ENCODE assay signal across 16 mouse cellular contexts in genomic region chr5:142912739-142913138, GRCm38 (mm10). TPM values are rescaled to one million over a fixed set of nuclear protein-coding genes. Genes with fewer than 3 reads are reported as not detected.
DNase-seq lines count a peak whose midpoint lies in the region; ATAC-seq and TF ChIP-seq lines count a peak whose summit lies in the region.
"Had no signal": no experiment of that assay in that cellular context is flagged by ENCODE, and none has a peak within 500 bp of the region (broad histone marks: within the 10 kb centered on the region; RNA-seq: fewer than 3 reads in every experiment).

No protein-coding gene starts in this region.

- H3K27ac ChIP-seq in lung, postnatal 0 days (ENCODE audit: low read length) = no peak overlapping the region
- peak overlapping the region; percentile 72 for H3K27ac ChIP-seq in liver, postnatal 0 days (ENCODE audit: low read depth)
- no peak overlapping the region for H3K27ac ChIP-seq in cerebellum, adult 2 months (ENCODE audit: insufficient read depth, low read length)
- H3K27ac ChIP-seq: heart, embryonic 13.5 days; neural tube, embryonic 15.5 days had no signal

- no peak for TF ChIP-seq CTCF in lung, postnatal 0 days (IDR thresholded peaks at IDR 0.05)
- no peak for TF ChIP-seq CTCF in liver, postnatal 0 days (IDR thresholded peaks at IDR 0.05; ENCODE audit: low read depth)
- TF ChIP-seq CTCF in cerebellum, adult 2 months (IDR thresholded peaks at IDR 0.05; ENCODE audit: borderline replicate concordance, insufficient read depth, low read depth, low read length) = no peak

- no peaks in the 10 kb centered on the region for H3K36me3 ChIP-seq in lung, postnatal 0 days (ENCODE audit: insufficient read depth, low read length)
- H3K36me3 ChIP-seq in liver, postnatal 0 days (replicated peaks; ENCODE audit: insufficient read depth, low read length) = no peaks in the 10 kb centered on the region
- H3K36me3 ChIP-seq in splenic B cell, adult 2 months (ENCODE audit: control insufficient read depth, insufficient read depth, low read length, poor library complexity, severe bottlenecking) = no peaks in the 10 kb centered on the region
- H3K36me3 ChIP-seq: heart, embryonic 13.5 days; neural tube, embryonic 15.5 days had no signal

- no peak for ATAC-seq in lung, postnatal 0 days
- peak; percentile 15; the same call in 1 of the 2 replicates for ATAC-seq in common myeloid progenitor, adult 5-6 weeks (replicated peaks; ENCODE audit: low read depth, poor library complexity, severe bottlenecking)
- ATAC-seq in liver, postnatal 0 days = no peak
- ATAC-seq: activated CD4-positive, CD25-positive, alpha-beta regulatory T cell, adult 4 months; inflammation-experienced regulatory T-cells, adult 6 months; Patski had no signal

- no peaks in the 10 kb centered on the region for H3K9me3 ChIP-seq in lung, postnatal 0 days (ENCODE audit: low read length)
- no peaks in the 10 kb centered on the region for H3K9me3 ChIP-seq in liver, postnatal 0 days (ENCODE audit: low read length)
- H3K9me3 ChIP-seq: heart, embryonic 13.5 days; neural tube, embryonic 15.5 days had no signal

- H3K4me1 ChIP-seq in lung, postnatal 0 days (ENCODE audit: insufficient read depth, low read depth, low read length) = peaks cover 26% of the 10 kb centered on the region
- peaks cover 52% of the 10 kb centered on the region for H3K4me1 ChIP-seq in liver, postnatal 0 days (ENCODE audit: insufficient read depth)
- H3K4me1 ChIP-seq in cerebellum, adult 2 months (ENCODE audit: control insufficient read depth, insufficient read depth, low read length) = peaks cover 10% of the 10 kb centered on the region

- no peak overlapping the region for H3K4me2 ChIP-seq in lung, postnatal 0 days (replicated peaks; ENCODE audit: low read depth, low read length)
- no peak overlapping the region for H3K4me2 ChIP-seq in liver, postnatal 0 days (ENCODE audit: low read depth, low read length)
- H3K4me2 ChIP-seq: heart, embryonic 13.5 days; neural tube, embryonic 15.5 days had no signal

- 67% methylated on average over 4 of the region's 4 CpGs for WGBS in lung, postnatal 0 days
- 61% methylated on average over 4 of the region's 4 CpGs for WGBS in liver, postnatal 0 days (ENCODE audit: insufficient replicate concordance)
- WGBS in cerebellum, adult 2 months = 83% methylated on average over 4 of the region's 4 CpGs

- H3K9ac ChIP-seq in lung, postnatal 0 days (replicated peaks; ENCODE audit: low read depth) = no peak overlapping the region
- H3K9ac ChIP-seq in liver, postnatal 0 days (replicated peaks) = no peak overlapping the region
- H3K9ac ChIP-seq: heart, embryonic 13.5 days; neural tube, embryonic 15.5 days had no signal

- DNase-seq in lung, postnatal 25 days (ENCODE audit: low spot score) = peak; percentile 41
- no peak for DNase-seq in lung, postnatal 0 days (ENCODE audit: low spot score)
- DNase-seq in liver, postnatal 0 days = no peak
- peak; percentile 43 for DNase-seq in splenic B cell, adult 2 months (ENCODE audit: low read depth, low spot score)
- no peak for DNase-seq in adipocyte (ENCODE audit: low spot score)
- DNase-seq in kidney, adult 8-10 months = no peak
- DNase-seq in cerebellum, adult 2 months = no peak
- DNase-seq: cerebellum, adult 9-11 months; heart, postnatal 4 days; lung, adult 2 months had no signal

- TF ChIP-seq POLR2A in cerebellum, adult 2 months (IDR thresholded peaks at IDR 0.05; ENCODE audit: borderline replicate concordance, insufficient read depth, low read length) = no peak

- no peak for TF ChIP-seq EP300 in lung, postnatal 0 days (IDR thresholded peaks at IDR 0.05)
- no peak for TF ChIP-seq EP300 in liver, postnatal 0 days (IDR thresholded peaks at IDR 0.05; ENCODE audit: low read depth)

- H3K4me3 ChIP-seq in lung, postnatal 0 days (ENCODE audit: low read depth, low read length) = no peak overlapping the region
- no peak overlapping the region for H3K4me3 ChIP-seq in liver, postnatal 0 days (ENCODE audit: low read depth, low read length)
- no peak overlapping the region for H3K4me3 ChIP-seq in cerebellum, adult 2 months (replicated peaks; ENCODE audit: insufficient read depth, low read depth, low read length)
- H3K4me3 ChIP-seq: heart, embryonic 13.5 days; neural tube, embryonic 15.5 days had no signal

- H3K27me3 ChIP-seq in lung, postnatal 0 days (replicated peaks; ENCODE audit: insufficient read depth, low read length) = no peaks in the 10 kb centered on the region
- no peaks in the 10 kb centered on the region for H3K27me3 ChIP-seq in liver, postnatal 0 days (ENCODE audit: insufficient read depth, low read length)
- H3K27me3 ChIP-seq in splenic B cell, adult 2 months (ENCODE audit: control insufficient read depth, insufficient read depth, low read length, poor library complexity, severe bottlenecking) = no peaks in the 10 kb centered on the region
- H3K27me3 ChIP-seq in cerebellum, adult 2 months (ENCODE audit: control insufficient read depth, insufficient read depth, low read length) = no peaks in the 10 kb centered on the region
- H3K27me3 ChIP-seq: heart, embryonic 13.5 days; neural tube, embryonic 15.5 days; Patski had no signal

RNA-seq across cellular contexts. Expression of gene Actb, which starts 6.2 kb away (rescaled TPM):
- polyA plus RNA-seq in lung, postnatal 0 days (2015; fragmentation: Nextera tagmentation; extraction: Ambion mirVana) = 18,716 and 19,008 TPM in 2 replicates
- total RNA-seq in common myeloid progenitor, adult 5-6 weeks (2017) = 1,770 and 1,788 TPM in 2 replicates
- polyA plus RNA-seq in liver, postnatal 0 days (2015; fragmentation: Nextera tagmentation; extraction: Ambion mirVana) = 6,710 and 7,738 TPM in 2 replicates
- 2,136 and 2,149 TPM in 2 replicates for polyA plus RNA-seq in cerebellum, adult 2 months (2012; rRNA removed)

RNA-seq across cellular contexts. Expression of gene Fbxl18, which starts 17.5 kb away (rescaled TPM):
- polyA plus RNA-seq in lung, postnatal 0 days (2015; fragmentation: Nextera tagmentation; extraction: Ambion mirVana) = 6.3 and 7.9 TPM in 2 replicates
- 2.0 and 3.9 TPM in 2 replicates for total RNA-seq in common myeloid progenitor, adult 5-6 weeks (2017)
- 1.8 and 3.2 TPM in 2 replicates for polyA plus RNA-seq in liver, postnatal 0 days (2015; fragmentation: Nextera tagmentation; extraction: Ambion mirVana)
- 22.3 TPM in 2 replicates for polyA plus RNA-seq in cerebellum, adult 2 months (2012; rRNA removed)

RNA-seq across cellular contexts. Expression of gene Fscn1, which starts 47.4 kb away (rescaled TPM):
- 69.1 and 81.4 TPM in 2 replicates for polyA plus RNA-seq in lung, postnatal 0 days (2015; fragmentation: Nextera tagmentation; extraction: Ambion mirVana)
- total RNA-seq in common myeloid progenitor, adult 5-6 weeks (2017) = 0.64 TPM in 1 of 2 replicates, not detected in the other
- polyA plus RNA-seq in liver, postnatal 0 days (2015; fragmentation: Nextera tagmentation; extraction: Ambion mirVana) = 6.9 and 7.3 TPM in 2 replicates
- polyA plus RNA-seq in cerebellum, adult 2 months (2012; rRNA removed) = 110 and 115 TPM in 2 replicates

Comparison
In these comparisons a context has a peak if more than half of its experiments do, and no peak if none do; other contexts are left out.
1. DNase-seq: peak in lung, postnatal 25 days (single experiment) and splenic B cell, adult 2 months (single experiment); none in lung, postnatal 0 days (single experiment), liver, postnatal 0 days (single experiment), adipocyte (single experiment), kidney, adult 8-10 months (0 of 2) and cerebellum, adult 2 months (0 of 2).